Mouse (Mus musculus) forebrain, embryonic 14.5 days (tissue): ENCODE measurements around the gene Mast4. TPM values are rescaled to one million over a fixed set of nuclear protein-coding genes. Genes with fewer than 3 reads are reported as not detected.
A peak's percentile ranks its signal among the peaks of the same experiment; 100 is the strongest.

Experiments
- ATAC-seq: fragments of 200-750 bp; cut with Nextera tagmentation; 2 replicates; pipeline ENCODE4 v1.8.0; 2017; ENCODE audit warnings: mild to moderate bottlenecking, moderate library complexity
- DNase-seq: peaks from one replicate; pipeline ENCODE4 v3.0.0-alpha.2; 2015; ENCODE audit warnings: low spot score
- H3K27ac ChIP-seq: fragments of 300-500 bp; sonication (generic); 2 replicates; pipeline ENCODE4 v1.5.1; 2014; ENCODE audit warnings: low read depth, mild to moderate bottlenecking, control low read depth, low read length, moderate library complexity
- H3K27me3 ChIP-seq: fragments of 300-500 bp; sonication (generic); replicated peaks from 2 replicates; pipeline ENCODE4 v1.6.1; 2014; ENCODE audit warnings: low read length, control low read depth, mixed read lengths; ENCODE audit not compliant: control insufficient read depth, insufficient read depth
- H3K36me3 ChIP-seq: fragments of 300-500 bp; sonication (generic); 2 replicates; pipeline ENCODE4 v1.6.1; 2014; ENCODE audit warnings: low read length, control low read depth; ENCODE audit not compliant: control insufficient read depth, insufficient read depth
- H3K4me1 ChIP-seq: fragments of 300-500 bp; sonication (generic); 2 replicates; pipeline ENCODE4 v1.6.1; 2014; ENCODE audit warnings: antibody characterized with exemption, low read length, control low read depth; ENCODE audit not compliant: control insufficient read depth, insufficient read depth
- H3K4me2 ChIP-seq: fragments of 300-500 bp; sonication (generic); 2 replicates; pipeline ENCODE4 v1.6.1; 2014; ENCODE audit warnings: mild to moderate bottlenecking, control low read depth, low read length
- H3K4me3 ChIP-seq: fragments of 300-500 bp; sonication (generic); 2 replicates; pipeline ENCODE4 v1.5.1; 2014; ENCODE audit warnings: low read depth, low read length, control low read depth
- H3K9ac ChIP-seq: fragments of 300-500 bp; sonication (generic); 2 replicates; pipeline ENCODE4 v1.6.1; 2014; ENCODE audit warnings: mild to moderate bottlenecking, low read length, control low read depth, moderate library complexity
- H3K9me3 ChIP-seq: fragments of 300-500 bp; sonication (generic); replicated peaks from 2 replicates; pipeline ENCODE4 v1.6.1; 2016; ENCODE audit warnings: low read length, control low read depth, mixed read lengths; ENCODE audit not compliant: control insufficient read depth
- WGBS: fragments of 180-500 bp; shearing (Covaris S2); extraction: QIAGEN DNeasy Blood & Tissue Kit; methylation state at CpG from one replicate; pipeline ENCODE4 v1.1.7; 2014; 5-methylcytosine and 5-hydroxymethylcytosine counted together
- polyA plus RNA-seq: library from polyadenylated mRNA; unstranded; fragments of >200 nt; fragmentation: Nextera tagmentation; extraction: Ambion mirVana; gene quantifications from 2 replicates; pipeline ENCODE4 v1.2.1, GENCODE M21; 2014

Gene Mast4
- polyA plus RNA-seq, 1 experiment from 2014 or later: 11.7 TPM

DNA sequence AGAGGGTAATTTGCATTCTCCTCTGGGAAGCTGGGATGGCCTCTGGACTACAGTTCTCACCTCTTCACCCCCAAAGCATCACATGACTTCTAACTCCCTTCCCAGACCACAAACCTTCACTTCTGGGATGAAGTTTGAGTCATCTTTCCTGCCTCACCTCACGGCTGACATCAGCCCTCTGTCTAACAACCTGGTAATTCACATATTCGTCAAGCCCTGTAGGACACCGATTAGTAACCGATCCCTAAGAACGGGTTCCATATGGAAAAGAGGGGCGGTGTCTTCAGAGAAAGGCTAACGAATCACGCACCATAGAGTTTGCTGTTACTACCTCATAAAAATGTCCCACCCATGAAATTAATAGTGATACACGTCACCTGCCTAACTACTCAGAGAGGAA is 6.5 kb downstream of the Mast4 start:
- no peaks in the 10 kb centered on the region for H3K9me3 ChIP-seq
- ATAC-seq (no peak), DNase-seq (no peak)
- H3K27ac ChIP-seq: no peak overlapping the region
- peaks cover 5% of the 10 kb centered on the region; the same call in 1 of the 2 replicates for H3K27me3 ChIP-seq
- WGBS: 85% methylated on average over 9 of the region's 9 CpGs
- no peak overlapping the region for H3K4me2 ChIP-seq
- no peaks in the 10 kb centered on the region for H3K4me1 ChIP-seq
- H3K36me3 ChIP-seq: no peaks in the 10 kb centered on the region
- no peak overlapping the region for H3K4me3 ChIP-seq
- no peak overlapping the region for H3K9ac ChIP-seq

- no peaks in the 10 kb centered on the region for H3K4me1 ChIP-seq
- no peaks in the 10 kb centered on the region for H3K27me3 ChIP-seq
- no peak overlapping the region for H3K4me3 ChIP-seq
- 91% methylated on average over 13 of the region's 13 CpGs for WGBS
- H3K36me3 ChIP-seq: no peaks in the 10 kb centered on the region
- no peak for ATAC-seq
- H3K27ac ChIP-seq: no peak overlapping the region
- H3K4me2 ChIP-seq: no peak overlapping the region
- H3K9me3 ChIP-seq: no peaks in the 10 kb centered on the region
- no peak overlapping the region for H3K9ac ChIP-seq
- DNase-seq: no peak
Observed at GRCm38 (mm10) chr13:103326186-103326585, 8.1 kb downstream of the Mast4 start.

- Histone ChIP-seq H3K27me3 (no peaks in the 10 kb centered on the region), H3K4me3 (no peak overlapping the region), H3K9me3 (no peaks in the 10 kb centered on the region), H3K36me3 (no peaks in the 10 kb centered on the region), H3K9ac (no peak overlapping the region), H3K4me1 (no peaks in the 10 kb centered on the region), H3K27ac (no peak overlapping the region), H3K4me2 (no peak overlapping the region)
- ATAC-seq: no peak
- DNase-seq: no peak
- WGBS: 75% methylated on average over 9 of the region's 9 CpGs
Observed at GRCm38 (mm10) chr13:103319881-103320280, 14.4 kb downstream of the Mast4 start.

- DNase-seq (no peak), ATAC-seq (no peak)
- H3K9ac ChIP-seq: no peak overlapping the region
- H3K9me3 ChIP-seq: no peaks in the 10 kb centered on the region
- no peak overlapping the region for H3K27ac ChIP-seq
- H3K36me3 ChIP-seq: no peaks in the 10 kb centered on the region
- H3K4me2 ChIP-seq: no peak overlapping the region
- WGBS: 10% methylated on average over 1 of the region's 3 CpGs
- no peaks in the 10 kb centered on the region for H3K4me1 ChIP-seq
- no peaks in the 10 kb centered on the region for H3K27me3 ChIP-seq
- no peak overlapping the region for H3K4me3 ChIP-seq
Observed at GRCm38 (mm10) chr13:103319317-103319716, 15.0 kb downstream of the Mast4 start.

DNA sequence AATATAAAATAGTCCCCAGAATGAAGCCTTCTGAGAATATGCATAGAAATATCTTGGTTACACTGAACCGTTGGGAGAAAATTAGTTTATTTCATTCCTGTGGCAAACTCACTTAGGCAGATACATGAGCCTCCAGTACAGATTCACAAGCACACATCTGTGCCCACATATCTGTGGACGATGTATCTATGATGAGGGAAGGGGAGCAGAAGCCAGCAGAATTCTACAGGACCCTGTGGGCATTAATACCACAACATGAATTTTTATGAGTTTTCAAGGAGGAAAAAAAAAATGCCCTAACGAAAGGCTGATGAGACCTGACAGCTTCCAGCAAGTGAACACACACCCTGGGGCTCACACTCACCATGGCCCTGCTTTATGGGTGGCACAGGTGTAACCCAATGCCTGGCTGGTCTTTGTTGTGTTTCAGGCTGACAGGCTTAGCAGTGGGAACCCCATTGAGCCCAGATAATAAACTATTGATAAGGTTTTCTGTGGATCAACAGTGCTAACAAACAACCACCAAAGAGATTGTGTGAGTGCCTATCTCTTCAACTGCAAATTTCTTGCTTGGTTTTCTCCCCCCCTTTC is 17.4 kb downstream of the Mast4 start:
- no peak for DNase-seq
- 51% methylated on average over 3 of the region's 3 CpGs for WGBS

DNA sequence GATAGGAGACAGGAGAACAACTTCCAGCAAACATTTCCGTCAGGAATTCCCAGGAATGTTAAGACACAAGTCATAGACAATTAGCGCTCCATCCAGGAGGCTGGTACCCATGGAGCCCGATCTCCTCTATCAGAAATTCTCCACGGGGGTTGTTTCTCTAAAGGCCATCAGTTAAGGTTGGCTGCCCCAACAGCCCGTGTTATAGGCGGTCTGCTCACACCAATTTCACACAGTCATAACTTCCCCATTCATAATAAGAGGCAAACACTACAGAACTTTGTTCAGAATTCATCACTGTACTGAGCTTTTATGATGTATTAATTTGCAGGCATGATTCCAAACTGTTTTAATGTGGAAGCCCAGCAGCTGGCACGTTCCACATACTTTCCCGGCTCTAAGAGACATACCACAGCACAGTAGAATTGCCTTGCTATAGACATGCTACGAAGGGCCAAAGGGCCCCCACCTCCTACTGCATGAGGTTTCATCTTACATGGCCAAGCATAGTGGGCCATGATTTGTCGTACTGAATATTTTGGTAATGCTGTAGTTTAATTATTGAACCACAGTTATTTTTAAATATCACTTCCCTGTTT is 19.1 kb downstream of the Mast4 start:
- Histone ChIP-seq H3K4me3 (no peak overlapping the region), H3K27ac (no peak overlapping the region), H3K9me3 (no peaks in the 10 kb centered on the region), H3K4me2 (no peak overlapping the region), H3K27me3 (no peaks in the 10 kb centered on the region), H3K9ac (no peak overlapping the region), H3K36me3 (no peaks in the 10 kb centered on the region), H3K4me1 (no peaks in the 10 kb centered on the region)
- 38% methylated on average over 10 of the region's 10 CpGs for WGBS
- no peak for ATAC-seq
- peak; percentile 28 for DNase-seq

More for the DNA sequence above, 17.4 kb downstream of the Mast4 start:
- no peak overlapping the region for H3K9ac ChIP-seq
- H3K9me3 ChIP-seq: no peaks in the 10 kb centered on the region
- H3K4me3 ChIP-seq: no peak overlapping the region
- H3K27ac ChIP-seq: no peak overlapping the region
- H3K4me2 ChIP-seq: no peak overlapping the region
- no peaks in the 10 kb centered on the region for H3K4me1 ChIP-seq
- H3K36me3 ChIP-seq: no peaks in the 10 kb centered on the region
- H3K27me3 ChIP-seq: no peaks in the 10 kb centered on the region
- ATAC-seq: no peak

- H3K4me1 ChIP-seq: no peaks in the 10 kb centered on the region
- WGBS: 95% methylated on average over 4 of the region's 4 CpGs
- no peak overlapping the region for H3K4me2 ChIP-seq
- H3K9me3 ChIP-seq: no peaks in the 10 kb centered on the region
- no peaks in the 10 kb centered on the region for H3K27me3 ChIP-seq
- H3K27ac ChIP-seq: no peak overlapping the region
- H3K36me3 ChIP-seq: no peaks in the 10 kb centered on the region
- H3K9ac ChIP-seq: no peak overlapping the region
- H3K4me3 ChIP-seq: no peak overlapping the region
- no peak for DNase-seq
- no peak for ATAC-seq
Observed at GRCm38 (mm10) chr13:103308296-103308695, 26.0 kb downstream of the Mast4 start.

- H3K4me3 ChIP-seq: no peak overlapping the region
Observed at GRCm38 (mm10) chr13:103303826-103304225, 30.5 kb downstream of the Mast4 start.

GRCm38 (mm10) chr13:103302508-103302907 is 31.8 kb downstream of the Mast4 start:
- no peaks in the 10 kb centered on the region for H3K27me3 ChIP-seq

More at GRCm38 (mm10) chr13:103303826-103304225, 30.5 kb downstream of the Mast4 start:
- WGBS: 90% methylated on average over 9 of the region's 9 CpGs
- ATAC-seq: no peak
- no peaks in the 10 kb centered on the region for H3K27me3 ChIP-seq
- no peak overlapping the region for H3K9ac ChIP-seq
- H3K4me2 ChIP-seq: no peak overlapping the region
- H3K4me1 ChIP-seq: no peaks in the 10 kb centered on the region
- no peak overlapping the region for H3K27ac ChIP-seq
- no peaks in the 10 kb centered on the region for H3K9me3 ChIP-seq
- H3K36me3 ChIP-seq: no peaks in the 10 kb centered on the region
- DNase-seq: no peak

More at GRCm38 (mm10) chr13:103302508-103302907, 31.8 kb downstream of the Mast4 start:
- Histone ChIP-seq H3K9me3 (no peaks in the 10 kb centered on the region), H3K4me2 (no peak overlapping the region), H3K36me3 (no peaks in the 10 kb centered on the region), H3K27ac (no peak overlapping the region), H3K4me3 (no peak overlapping the region), H3K4me1 (no peaks in the 10 kb centered on the region), H3K9ac (no peak overlapping the region)
- DNase-seq (no peak), ATAC-seq (no peak)
- 37% methylated on average over 6 of the region's 6 CpGs for WGBS
